In the genomic region with DNA sequence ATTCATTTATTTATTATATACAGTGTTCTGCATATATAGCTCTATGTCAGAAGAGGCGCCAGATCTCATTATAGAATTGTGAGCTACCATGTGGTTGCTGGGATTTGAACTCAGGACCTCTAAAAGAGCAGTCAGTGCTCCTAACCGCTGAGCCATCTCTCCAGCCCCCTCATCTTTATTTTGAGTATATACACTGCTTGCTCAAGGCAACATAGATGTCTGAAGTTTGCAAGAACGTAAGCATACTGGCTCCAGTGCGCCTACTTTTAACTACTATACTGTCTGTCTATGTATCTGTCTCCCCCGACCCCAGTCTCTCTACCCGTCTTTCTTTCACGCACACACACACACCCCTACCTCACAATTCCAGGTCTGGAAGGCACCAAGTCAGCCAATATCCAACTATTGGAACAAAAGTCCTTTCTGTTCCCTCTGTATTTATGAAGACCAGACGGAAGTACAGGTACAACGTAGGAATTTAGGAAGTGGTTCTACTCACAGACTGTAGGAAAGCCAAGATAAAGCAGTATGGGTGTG, we compare ENCODE assay signal across 8 mouse cellular contexts. TPM values are rescaled to one million over a fixed set of nuclear protein-coding genes. Genes with fewer than 3 reads are reported as not detected.
A peak's percentile ranks its signal among the peaks of the same experiment; 100 is the strongest.
DNase-seq lines count a peak whose midpoint lies in the region; ATAC-seq lines count a peak whose summit lies in the region.

No protein-coding gene starts in this region.

- H3K9ac ChIP-seq in heart, embryonic 12.5 days = no peak overlapping the region
- H3K9ac ChIP-seq in hindbrain, embryonic 13.5 days = 0 out of 2 replicates have a peak overlapping the region, but pooled peaks have one; percentile 53
- H3K9ac ChIP-seq in midbrain, embryonic 11.5 days (ENCODE audit: low read length) = no peak overlapping the region

- H3K4me1 ChIP-seq in heart, embryonic 12.5 days (replicated peaks) = peaks cover 8% of the 10 kb centered on the region
- H3K4me1 ChIP-seq in hindbrain, embryonic 13.5 days (replicated peaks) = peaks cover 25% of the 10 kb centered on the region
- peaks cover 7% of the 10 kb centered on the region for H3K4me1 ChIP-seq in midbrain, embryonic 11.5 days (ENCODE audit: control insufficient read depth, insufficient read depth, low read length)

- intact Hi-C loops in heart, postnatal 14 days (cut with DNase I) = loop anchor here (5.0 kb wide), 1 partner anchor 149 kb away; a partner anchor contains a TSS
- intact Hi-C loops in left cerebral cortex, postnatal 36 days (cut with DNase I) = no loop called here

- ATAC-seq in heart, embryonic 12.5 days (ENCODE audit: insufficient number of reproducible peaks, low FRiP score) = no peak
- 0 out of 2 replicates have a peak, but pooled peaks have one; percentile 6 for ATAC-seq in hindbrain, embryonic 13.5 days (ENCODE audit: low FRiP score)
- ATAC-seq in midbrain, embryonic 11.5 days (ENCODE audit: low FRiP score) = no peak
- ATAC-seq in megakaryocyte progenitor cell, adult 5-6 weeks (replicated peaks; ENCODE audit: poor library complexity) = no peak

- H3K36me3 ChIP-seq in heart, embryonic 12.5 days = peaks cover 21% of the 10 kb centered on the region
- peaks cover 25% of the 10 kb centered on the region for H3K36me3 ChIP-seq in hindbrain, embryonic 13.5 days
- H3K36me3 ChIP-seq in midbrain, embryonic 11.5 days (ENCODE audit: control insufficient read depth, insufficient read depth, low read length) = peaks cover 5% of the 10 kb centered on the region; the same call in 1 of the 2 replicates

- no peaks in the 10 kb centered on the region for H3K9me3 ChIP-seq in heart, embryonic 12.5 days (replicated peaks)
- H3K9me3 ChIP-seq in hindbrain, embryonic 13.5 days = no peaks in the 10 kb centered on the region
- no peaks in the 10 kb centered on the region for H3K9me3 ChIP-seq in midbrain, embryonic 11.5 days (ENCODE audit: control insufficient read depth, low read length)

- WGBS in heart, embryonic 12.5 days = 55% methylated on average over 9 of the region's 9 CpGs
- WGBS in hindbrain, embryonic 13.5 days = 65% methylated on average over 9 of the region's 9 CpGs
- 66% methylated on average over 9 of the region's 9 CpGs for WGBS in midbrain, embryonic 11.5 days

- DNase-seq in heart, postnatal 14 days = no peak
- DNase-seq in MEL-GATA-1-ER (ENCODE audit: extremely low read depth, low read depth) = peak; percentile 42
- DNase-seq in midbrain, embryonic 11.5 days (ENCODE audit: low spot score, missing footprints) = no peak
- no peak for DNase-seq in adrenal gland, adult 8-10 months
- DNase-seq in left cerebral cortex, postnatal 36 days (ENCODE audit: low spot score in 2 of 2) = no peak

- H3K4me2 ChIP-seq in heart, embryonic 12.5 days = peak overlapping the region; percentile 55
- H3K4me2 ChIP-seq in hindbrain, embryonic 13.5 days = peak overlapping the region; percentile 90
- peak overlapping the region; percentile 61; the same call in 1 of the 2 replicates for H3K4me2 ChIP-seq in midbrain, embryonic 11.5 days

- H3K27ac ChIP-seq in heart, embryonic 12.5 days (ENCODE audit: poor library complexity, severe bottlenecking) = no peak overlapping the region
- H3K27ac ChIP-seq in hindbrain, embryonic 13.5 days = no peak overlapping the region
- H3K27ac ChIP-seq in midbrain, embryonic 11.5 days (ENCODE audit: low read depth, low read length) = no peak overlapping the region

- no peaks in the 10 kb centered on the region for H3K27me3 ChIP-seq in heart, embryonic 12.5 days (replicated peaks)
- no peaks in the 10 kb centered on the region for H3K27me3 ChIP-seq in hindbrain, embryonic 13.5 days
- no peaks in the 10 kb centered on the region for H3K27me3 ChIP-seq in midbrain, embryonic 11.5 days (ENCODE audit: control insufficient read depth, insufficient read depth, low read length)

- H3K4me3 ChIP-seq in heart, embryonic 12.5 days = peak overlapping the region; percentile 85
- H3K4me3 ChIP-seq in hindbrain, embryonic 13.5 days = peak overlapping the region; percentile 100
- peak overlapping the region; percentile 96 for H3K4me3 ChIP-seq in midbrain, embryonic 11.5 days (ENCODE audit: low read depth, low read length)

RNA-seq across cellular contexts. Expression of a gene that starts 0.6 kb away (rescaled TPM):
- polyA plus RNA-seq in heart, embryonic 12.5 days (2016; fragmentation: Nextera tagmentation; extraction: Ambion mirVana) = 20.4 and 21.0 TPM in 2 replicates
- 10 to 100 TPM; 14.7 to 14.8 TPM for total RNA-seq in heart, postnatal 14 days (2021)
- polyA plus RNA-seq in hindbrain, embryonic 13.5 days (2015; fragmentation: Nextera tagmentation; extraction: Ambion mirVana) = 24.5 and 25.9 TPM in 2 replicates
- polyA plus RNA-seq in midbrain, embryonic 11.5 days (2014; fragmentation: Nextera tagmentation; extraction: Ambion mirVana) = 25.5 and 26.2 TPM in 2 replicates
- total RNA-seq in adrenal gland, adult 8-10 months (2022) = 10 to 100 TPM; 16.8 to 24.3 (median 22.4) TPM
- 10 to 100 TPM; 23.0 to 25.3 TPM for total RNA-seq in left cerebral cortex, postnatal 36 days (2021)
- 43.1 and 44.6 TPM in 2 replicates for total RNA-seq in megakaryocyte progenitor cell, adult 5-6 weeks (2015)
- total RNA-seq in megakaryocyte progenitor cell, adult 5-6 weeks (2017) = 42.8 and 68.2 TPM in 2 replicates

RNA-seq across cellular contexts. Expression of a gene that starts 0.7 kb away (rescaled TPM):
- 2.5 and 3.0 TPM in 2 replicates for polyA plus RNA-seq in heart, embryonic 12.5 days (2016; fragmentation: Nextera tagmentation; extraction: Ambion mirVana)
- under 1 TPM; 0.22 to 0.88 TPM for total RNA-seq in heart, postnatal 14 days (2021)
- 5.7 and 7.5 TPM in 2 replicates for polyA plus RNA-seq in hindbrain, embryonic 13.5 days (2015; fragmentation: Nextera tagmentation; extraction: Ambion mirVana)
- polyA plus RNA-seq in midbrain, embryonic 11.5 days (2014; fragmentation: Nextera tagmentation; extraction: Ambion mirVana) = 6.6 and 7.5 TPM in 2 replicates
- 1 to 10 TPM; 2.5 to 3.5 (median 3.0) TPM for total RNA-seq in adrenal gland, adult 8-10 months (2022)
- 1 to 10 TPM; 3.1 to 3.7 TPM for total RNA-seq in left cerebral cortex, postnatal 36 days (2021)
- total RNA-seq in megakaryocyte progenitor cell, adult 5-6 weeks (2015) = 2.4 and 3.0 TPM in 2 replicates
- 1.9 and 2.9 TPM in 2 replicates for total RNA-seq in megakaryocyte progenitor cell, adult 5-6 weeks (2017)

RNA-seq across cellular contexts. Expression of a gene that starts 14.2 kb away (rescaled TPM):
- polyA plus RNA-seq in heart, embryonic 12.5 days (2016; fragmentation: Nextera tagmentation; extraction: Ambion mirVana) = 290 and 305 TPM in 2 replicates
- 100 to 1,000 TPM; 216 to 232 TPM for total RNA-seq in heart, postnatal 14 days (2021)
- 373 and 382 TPM in 2 replicates for polyA plus RNA-seq in hindbrain, embryonic 13.5 days (2015; fragmentation: Nextera tagmentation; extraction: Ambion mirVana)
- polyA plus RNA-seq in midbrain, embryonic 11.5 days (2014; fragmentation: Nextera tagmentation; extraction: Ambion mirVana) = 333 and 369 TPM in 2 replicates
- total RNA-seq in adrenal gland, adult 8-10 months (2022) = 100 to 1,000 TPM; 139 to 206 (median 156) TPM
- total RNA-seq in left cerebral cortex, postnatal 36 days (2021) = 100 to 1,000 TPM; 218 to 255 TPM
- total RNA-seq in megakaryocyte progenitor cell, adult 5-6 weeks (2015) = 109 and 110 TPM in 2 replicates
- 183 and 233 TPM in 2 replicates for total RNA-seq in megakaryocyte progenitor cell, adult 5-6 weeks (2017)

RNA-seq across cellular contexts. Expression of a gene that starts 14.2 kb away (rescaled TPM):
- polyA plus RNA-seq in heart, embryonic 12.5 days (2016; fragmentation: Nextera tagmentation; extraction: Ambion mirVana) = 570 and 575 TPM in 2 replicates
- total RNA-seq in heart, postnatal 14 days (2021) = 100 to 1,000 TPM; 724 to 738 TPM
- polyA plus RNA-seq in hindbrain, embryonic 13.5 days (2015; fragmentation: Nextera tagmentation; extraction: Ambion mirVana) = 221 and 228 TPM in 2 replicates
- 274 and 284 TPM in 2 replicates for polyA plus RNA-seq in midbrain, embryonic 11.5 days (2014; fragmentation: Nextera tagmentation; extraction: Ambion mirVana)
- 100 to 1,000 TPM; 137 to 229 (median 191) TPM for total RNA-seq in adrenal gland, adult 8-10 months (2022)
- total RNA-seq in left cerebral cortex, postnatal 36 days (2021) = 100 to 1,000 TPM; 105 to 110 TPM
- total RNA-seq in megakaryocyte progenitor cell, adult 5-6 weeks (2015) = 252 and 258 TPM in 2 replicates
- 194 and 222 TPM in 2 replicates for total RNA-seq in megakaryocyte progenitor cell, adult 5-6 weeks (2017)

RNA-seq across cellular contexts. Expression of a gene that starts 41.7 kb away (rescaled TPM):
- 138 and 147 TPM in 2 replicates for polyA plus RNA-seq in heart, embryonic 12.5 days (2016; fragmentation: Nextera tagmentation; extraction: Ambion mirVana)
- total RNA-seq in heart, postnatal 14 days (2021) = 100 to 1,000 TPM; 392 to 414 TPM
- polyA plus RNA-seq in hindbrain, embryonic 13.5 days (2015; fragmentation: Nextera tagmentation; extraction: Ambion mirVana) = 45.0 and 46.3 TPM in 2 replicates
- polyA plus RNA-seq in midbrain, embryonic 11.5 days (2014; fragmentation: Nextera tagmentation; extraction: Ambion mirVana) = 63.5 and 66.4 TPM in 2 replicates
- 100 to 1,000 TPM in 2 of 4 experiments, 10 to 100 TPM in 2; 71.5 to 123 (median 102) TPM for total RNA-seq in adrenal gland, adult 8-10 months (2022)
- 100 to 1,000 TPM; 116 to 117 TPM for total RNA-seq in left cerebral cortex, postnatal 36 days (2021)
- total RNA-seq in megakaryocyte progenitor cell, adult 5-6 weeks (2015) = 47.2 and 58.0 TPM in 2 replicates
- 47.9 and 48.0 TPM in 2 replicates for total RNA-seq in megakaryocyte progenitor cell, adult 5-6 weeks (2017)
